Mouse (Mus musculus) thymus, postnatal 14 days (tissue): ENCODE results near the gene Tbxa2r.

ENCODE experiments used
- DNase-seq: peaks from one replicate; pipeline ENCODE4 v3.0.0; 2021

Tbxa2r gene

DNA sequence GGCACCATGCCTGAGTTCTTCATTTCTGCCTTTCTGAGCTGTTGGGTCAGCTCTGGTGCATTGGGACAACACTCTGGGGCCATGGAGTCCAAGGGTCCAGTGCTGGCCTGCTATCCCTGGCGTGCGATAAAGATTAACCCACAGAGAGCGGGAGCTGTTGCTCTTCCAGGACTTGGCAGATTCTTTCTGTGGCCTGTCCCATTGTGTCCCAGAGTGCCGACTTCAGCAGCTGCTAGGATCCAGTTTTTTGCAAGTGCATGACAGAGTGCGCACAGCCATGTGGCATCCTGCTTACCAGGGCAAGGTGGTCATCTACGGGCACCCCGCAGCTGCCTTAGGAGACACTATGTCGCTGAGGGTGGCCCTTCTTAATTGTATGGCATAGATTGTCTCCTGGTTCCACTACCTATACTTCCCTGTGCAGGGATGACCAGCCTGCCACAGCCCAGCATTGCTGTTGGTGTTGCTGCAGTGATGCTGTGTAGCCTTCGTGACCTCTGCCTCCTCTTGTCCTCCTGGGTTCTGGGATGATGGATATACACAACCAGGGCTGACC lies 28.1 kb upstream of the Tbxa2r start:
- DNase-seq: no peak

GRCm38 (mm10) chr10:81301321-81301720 lies 27.2 kb upstream of the Tbxa2r start:
- no peak for DNase-seq

DNA sequence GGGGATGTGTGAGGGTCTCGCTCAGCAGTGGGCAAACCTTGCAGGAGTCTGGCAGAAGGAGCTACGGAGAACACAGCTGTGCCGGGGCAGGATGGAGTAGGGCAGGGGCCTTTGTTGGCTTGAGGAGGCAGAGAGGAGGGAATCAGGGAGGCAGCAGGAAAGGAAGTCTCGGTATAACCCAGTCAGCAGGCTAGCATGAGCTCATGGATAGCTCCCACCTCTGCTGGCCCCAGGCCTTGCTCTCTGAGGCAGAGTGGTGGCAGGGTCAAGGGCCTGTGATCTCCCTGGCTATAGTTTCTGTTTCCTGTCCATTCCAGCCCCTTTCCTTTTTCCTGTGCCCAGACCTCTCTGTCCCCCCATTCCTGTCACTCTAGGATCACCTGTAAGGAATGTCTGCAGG lies 26.2 kb upstream of the Tbxa2r start:
- no peak for DNase-seq

DNA sequence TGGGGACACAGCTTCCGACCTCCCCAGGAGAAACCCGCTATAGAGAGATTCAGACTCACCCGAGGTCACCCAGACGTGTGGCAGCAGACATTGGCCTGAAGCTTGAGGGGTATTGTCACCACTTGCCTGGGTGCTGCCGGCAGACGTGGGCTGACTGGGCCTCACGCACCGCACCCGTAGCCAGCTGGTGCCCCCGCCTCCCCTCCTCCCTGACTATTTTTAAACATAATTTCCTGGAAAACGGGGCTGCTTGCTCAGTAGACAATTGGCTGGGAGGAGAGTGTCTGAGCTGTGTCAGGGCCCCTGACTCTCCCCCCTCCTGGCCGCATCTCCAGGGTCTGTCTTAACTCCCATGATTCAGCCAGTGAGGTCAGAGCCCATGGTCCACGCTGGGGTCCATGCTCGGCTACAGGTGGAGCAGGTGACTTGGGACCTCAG lies 25.7 kb upstream of the Tbxa2r start:
- DNase-seq: peak; percentile 52

GRCm38 (mm10) chr10:81303258-81303657 lies 25.3 kb upstream of the Tbxa2r start:
- no peak for DNase-seq

DNA sequence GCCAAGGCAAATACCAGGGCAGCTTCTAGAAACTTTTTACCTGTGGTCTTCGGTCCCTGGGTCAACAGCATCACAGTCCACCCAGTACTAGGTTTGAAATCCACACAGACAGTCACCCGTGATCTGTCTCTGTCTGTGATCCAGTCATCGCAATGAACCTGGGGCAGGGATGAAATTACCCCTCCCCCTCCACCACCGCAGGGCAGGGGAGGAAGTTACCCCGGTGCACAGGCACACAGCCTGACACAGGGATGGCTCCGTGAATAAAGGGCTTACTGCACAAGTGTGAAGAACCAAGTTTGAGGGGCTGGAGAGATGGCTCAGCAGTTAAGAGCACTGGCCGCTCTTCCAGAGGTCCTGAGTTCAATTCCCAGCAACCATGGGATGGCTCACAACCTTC lies 24.8 kb upstream of the Tbxa2r start:
- peak; percentile 82 for DNase-seq

DNA sequence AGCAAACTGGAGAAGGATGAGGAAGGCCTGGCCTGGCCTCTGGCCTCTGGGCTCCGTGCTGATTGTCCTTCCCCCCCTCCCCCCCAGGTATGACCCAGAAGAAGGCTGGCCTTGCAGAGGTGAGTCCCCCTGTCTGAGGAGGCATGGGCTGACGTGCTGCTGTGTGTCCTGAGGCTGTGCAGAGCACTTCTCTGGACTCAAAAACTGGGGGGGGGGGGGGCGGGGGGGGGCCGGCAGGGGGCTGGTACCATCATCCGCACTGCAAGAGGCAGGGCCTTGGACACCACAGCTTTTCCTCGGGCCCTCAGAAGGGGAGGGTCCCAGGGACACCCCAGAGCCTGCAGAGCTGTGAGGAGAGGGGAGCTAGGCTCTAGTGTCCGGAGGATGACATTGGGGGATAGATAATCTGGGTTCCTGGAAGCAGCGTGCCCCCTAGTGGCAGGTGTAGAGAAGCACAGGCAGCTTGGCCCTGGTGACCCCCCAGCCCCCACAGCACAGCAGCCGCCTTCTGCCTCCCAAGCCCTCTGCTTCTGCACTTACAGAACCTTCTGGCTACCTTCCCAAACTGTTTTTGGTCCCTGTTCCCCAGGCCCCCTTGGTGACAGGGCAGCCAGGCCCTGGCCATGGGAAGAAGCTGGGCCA lies 23.8 kb upstream of the Tbxa2r start:
- peak; percentile 77 for DNase-seq

DNA sequence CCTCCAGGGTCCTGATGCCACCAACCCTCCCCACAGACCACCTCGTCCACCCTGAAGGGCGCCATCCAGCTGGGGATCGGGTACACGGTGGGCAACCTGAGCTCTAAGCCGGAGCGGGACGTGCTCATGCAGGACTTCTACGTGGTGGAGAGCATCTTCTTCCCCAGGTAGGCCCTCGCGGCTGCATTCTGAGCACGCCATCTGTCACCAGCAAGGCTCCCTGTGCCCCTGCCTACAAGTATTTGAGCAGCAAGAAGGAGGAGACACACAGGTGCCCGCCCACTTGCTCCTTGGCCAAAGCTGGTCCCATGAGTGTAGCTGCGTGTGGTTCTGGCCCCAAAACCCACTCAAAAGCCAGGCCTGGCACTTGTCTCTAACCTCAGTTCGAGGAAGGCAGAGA lies 22.9 kb upstream of the Tbxa2r start:
- DNase-seq: no peak

DNA sequence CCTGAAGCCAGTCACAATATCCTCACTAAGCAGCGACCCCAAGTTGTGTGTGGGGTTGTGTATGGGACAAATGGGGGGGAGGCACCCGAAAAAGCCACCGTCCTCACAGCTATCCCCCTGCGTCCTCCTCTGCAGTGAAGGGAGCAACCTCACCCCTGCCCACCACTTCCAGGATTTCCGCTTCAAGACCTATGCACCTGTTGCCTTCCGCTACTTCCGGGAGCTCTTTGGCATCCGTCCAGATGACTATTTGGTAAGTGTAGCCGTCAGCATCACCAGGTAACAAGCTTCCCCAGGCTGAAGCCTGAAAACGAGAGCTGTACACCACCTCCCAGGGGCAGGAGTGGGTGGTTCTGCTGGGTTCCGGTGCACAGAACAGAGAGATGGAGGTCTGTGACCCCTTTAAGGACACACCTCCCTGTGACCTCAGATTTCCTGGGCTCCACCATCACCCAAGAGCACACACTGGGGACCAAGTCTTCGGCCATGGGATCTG lies 22.3 kb upstream of the Tbxa2r start:
- no peak for DNase-seq

GRCm38 (mm10) chr10:81306837-81307682 lies 21.5 kb upstream of the Tbxa2r start:
- no peak for DNase-seq

GRCm38 (mm10) chr10:81309571-81309970 lies 19.0 kb upstream of the Tbxa2r start:
- no peak for DNase-seq

DNA sequence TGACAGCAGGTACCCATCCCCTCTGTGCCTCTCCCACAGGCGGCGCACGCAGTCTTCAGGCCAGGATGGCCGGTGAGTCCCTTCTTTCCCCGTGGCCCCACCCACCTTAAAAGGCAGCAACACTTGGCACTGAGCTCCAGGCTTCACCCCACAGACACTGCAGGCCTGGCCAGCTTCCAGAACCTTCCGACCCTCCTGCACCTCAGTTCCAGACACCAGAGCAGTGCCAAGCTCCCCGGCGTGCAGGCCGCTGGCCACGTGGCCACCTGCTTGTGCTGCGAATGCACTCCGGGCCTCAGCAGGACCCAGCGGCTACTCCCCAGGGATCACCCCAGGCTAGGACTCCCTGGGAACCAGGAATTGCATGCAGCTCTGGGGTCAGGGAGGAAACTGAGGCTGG lies 14.9 kb upstream of the Tbxa2r start:
- no peak for DNase-seq

DNA sequence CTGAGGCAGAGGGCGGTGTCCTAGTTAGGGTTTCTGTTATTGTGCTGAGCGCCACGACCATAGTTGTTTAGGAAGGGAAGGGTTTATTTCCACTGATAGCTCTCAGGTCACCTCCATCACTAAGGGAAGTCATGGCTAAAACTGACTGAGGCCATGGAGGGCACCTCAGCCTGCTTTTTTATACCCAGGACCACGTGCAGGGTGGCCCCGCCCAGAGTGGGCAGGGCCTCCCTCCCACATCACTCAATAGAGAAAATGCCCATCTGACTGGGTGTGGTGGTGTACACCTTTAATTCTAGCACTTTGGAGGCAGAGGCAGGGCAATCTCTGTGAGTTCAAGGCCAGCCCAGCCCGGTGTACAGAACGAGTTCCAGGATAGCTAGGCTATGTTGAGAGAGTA lies 14.3 kb upstream of the Tbxa2r start:
- no peak for DNase-seq

- DNase-seq: no peak
Observed at GRCm38 (mm10) chr10:81315587-81315986, 12.9 kb upstream of the Tbxa2r start.

- DNase-seq: peak; percentile 62
Observed at GRCm38 (mm10) chr10:81316338-81317060, 12.0 kb upstream of the Tbxa2r start.

DNA sequence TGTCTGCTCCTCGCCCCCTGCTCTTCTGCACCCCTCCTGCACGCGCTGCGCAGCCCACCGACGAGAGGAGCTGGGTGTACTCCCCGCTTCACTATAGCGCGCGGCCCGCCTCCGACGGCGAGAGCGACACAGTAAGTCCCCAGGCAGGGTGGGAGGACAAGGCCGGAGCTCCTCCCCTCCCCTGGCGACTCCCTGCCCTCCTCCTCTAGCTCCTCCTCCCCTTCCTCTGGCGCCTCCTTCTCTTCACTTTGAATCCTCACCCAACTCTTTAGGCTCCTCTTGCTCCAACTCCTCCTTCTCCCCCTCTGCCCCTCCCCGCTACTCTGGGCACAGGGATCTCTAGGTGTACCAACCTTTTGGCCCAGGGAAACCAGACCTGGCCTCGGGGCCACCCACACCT lies 11.3 kb upstream of the Tbxa2r start:
- peak; percentile 59 for DNase-seq

DNA sequence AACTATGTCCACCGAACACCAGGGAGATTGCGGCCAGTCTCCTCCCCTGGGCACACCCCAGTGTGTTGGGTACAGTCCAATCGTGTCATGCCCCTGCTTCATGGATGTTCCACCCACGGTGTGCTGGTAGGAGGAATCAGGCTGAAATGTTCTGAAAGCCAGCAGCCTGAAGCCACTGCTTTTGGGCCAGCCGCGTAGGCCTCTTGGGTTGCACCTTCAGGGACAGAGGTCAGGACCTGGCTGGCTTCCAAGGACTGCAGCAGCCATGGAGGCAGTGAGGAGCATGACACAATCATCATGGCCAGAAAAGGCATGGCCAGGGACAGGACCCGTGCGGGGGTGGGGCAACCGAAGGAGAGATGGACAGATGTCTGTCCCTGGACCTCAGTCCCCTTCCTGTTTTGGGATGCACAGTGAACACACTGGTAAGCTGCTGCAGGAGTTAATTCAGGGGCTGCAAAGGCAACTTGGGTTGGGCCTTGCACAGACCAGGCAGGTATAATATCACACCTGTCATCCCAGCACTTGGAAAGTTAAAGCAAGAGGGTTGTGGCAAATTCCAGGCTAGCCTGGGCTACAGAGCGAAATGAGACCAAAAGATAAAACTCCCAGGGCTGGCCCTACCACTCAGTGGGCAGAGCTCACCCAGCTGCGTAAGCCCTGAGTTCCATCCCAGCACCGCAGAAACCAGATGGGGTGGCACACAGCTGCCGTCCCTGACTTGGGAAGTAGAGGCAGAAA lies 9.8 kb upstream of the Tbxa2r start:
- no peak for DNase-seq

DNA sequence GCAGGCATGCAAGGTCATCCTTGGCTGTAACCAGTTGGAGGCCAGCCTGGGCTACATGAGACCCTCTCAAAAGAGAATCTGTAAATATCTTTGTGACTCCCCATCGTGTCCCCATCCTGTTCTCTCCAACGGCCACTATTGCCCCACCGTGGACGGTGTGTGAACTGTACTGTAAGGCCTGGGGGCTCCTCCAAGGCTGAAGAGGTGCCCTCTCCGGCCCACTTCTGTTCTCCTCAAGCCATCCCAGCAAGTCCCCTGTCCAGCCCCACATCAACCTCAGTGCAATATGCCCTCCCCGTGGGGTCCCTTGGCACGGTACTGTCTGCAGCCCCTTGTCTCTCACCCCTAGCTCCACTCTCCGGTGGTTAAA lies 9.2 kb upstream of the Tbxa2r start:
- DNase-seq: peak; percentile 43

DNA sequence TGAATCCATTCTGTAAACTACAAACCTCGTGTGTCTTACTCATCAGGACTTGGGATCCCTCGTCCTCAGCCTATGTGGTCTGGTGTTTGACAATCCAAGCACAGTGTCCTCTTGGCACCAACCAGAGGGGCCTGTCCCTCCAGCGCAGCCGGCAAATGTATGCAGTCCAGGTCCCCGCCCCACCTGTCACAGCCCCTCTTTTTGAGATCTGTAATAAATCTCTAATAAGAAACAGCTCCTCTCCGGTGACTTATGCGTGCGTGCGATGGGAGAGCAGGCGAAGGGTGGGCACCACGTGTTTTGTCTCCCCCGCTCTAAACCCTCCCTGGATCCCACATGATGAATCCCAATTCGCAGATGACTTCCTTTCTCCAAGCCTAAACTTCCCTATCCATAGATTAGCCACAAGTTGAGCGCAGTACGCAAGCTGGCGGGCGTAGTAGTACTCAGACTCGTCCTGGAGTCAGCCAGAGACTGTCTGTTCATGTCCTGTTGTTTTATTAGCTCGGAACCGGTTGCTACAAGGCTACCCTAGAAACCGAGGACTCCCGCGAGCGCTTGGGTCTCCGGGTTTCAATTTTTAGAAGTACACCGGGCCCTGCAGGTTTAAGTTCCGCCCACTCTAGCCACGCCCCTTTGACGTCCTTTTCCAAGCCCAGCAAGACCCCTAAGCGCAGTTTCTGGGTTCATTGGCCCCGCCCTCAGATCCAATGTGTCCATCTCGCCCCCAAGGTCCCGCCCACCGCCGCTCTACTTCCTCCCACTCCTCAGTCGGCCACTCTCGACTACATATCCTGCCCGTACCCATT lies 8.6 kb upstream of the Tbxa2r start:
- DNase-seq: peak; percentile 97

DNA sequence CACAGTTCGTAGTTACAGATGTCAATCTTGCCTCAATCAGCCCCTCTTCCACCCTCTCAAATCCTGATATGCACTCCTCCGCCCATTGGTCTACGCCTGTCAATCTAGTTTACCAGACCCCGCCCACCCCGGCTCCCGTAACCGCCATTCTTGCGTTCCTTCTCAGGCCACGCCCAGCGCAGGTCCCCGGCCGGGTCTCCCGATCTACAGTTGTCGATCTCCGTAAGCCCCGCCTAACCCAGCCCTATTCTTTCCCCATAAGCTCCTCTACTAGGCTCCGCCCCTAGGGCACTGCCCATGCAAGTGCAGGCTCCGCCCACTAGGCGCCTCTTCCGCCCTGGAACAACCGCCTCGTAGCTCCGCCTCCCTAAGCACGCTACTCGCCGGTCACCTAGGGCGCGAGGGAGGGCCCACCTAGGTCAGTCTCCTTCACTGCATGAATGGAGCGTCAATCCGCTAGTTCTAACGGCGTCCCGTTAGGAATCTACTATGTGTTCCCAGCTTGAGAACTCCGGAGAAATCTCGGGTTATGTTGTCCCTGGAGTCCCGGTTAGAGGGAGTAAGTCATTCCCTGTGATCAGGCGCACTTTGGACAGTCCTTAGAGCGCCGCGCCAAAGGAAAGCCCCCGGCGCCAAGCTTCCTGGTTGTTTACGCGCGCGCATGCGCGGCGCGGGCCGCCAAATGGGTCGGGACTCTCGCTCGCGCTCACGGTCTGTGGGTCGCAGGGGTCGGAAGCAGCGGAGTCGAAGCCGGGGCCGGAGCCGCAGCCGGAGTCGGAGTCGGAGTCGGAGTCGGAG lies 7.8 kb upstream of the Tbxa2r start, which contains the start of gene Cactin:
Gene Cactin (plus strand): TSS at position 554 of the 798 bp plus-strand sequence.
- peak; percentile 100 for DNase-seq

- DNase-seq: no peak
Observed at GRCm38 (mm10) chr10:81321436-81321835, 7.1 kb upstream of the Tbxa2r start.
